Mouse (Mus musculus) hindbrain, embryonic 13.5 days (tissue): ENCODE results near the gene Abcc10. TPM values are rescaled to one million over a fixed set of nuclear protein-coding genes. Genes with fewer than 3 reads are reported as not detected.

Experiments used
- polyA plus RNA-seq: library from polyadenylated mRNA; unstranded; fragments of >200 nt; fragmentation: Nextera tagmentation; extraction: Ambion mirVana; gene quantifications from 2 replicates; pipeline ENCODE4 v1.2.1, GENCODE M21; 2015

The Abcc10 gene
- polyA plus RNA-seq, 1 experiment from 2014 or later = 8.9 TPM

Other genes with a start within 250 kb of the Abcc10 start
- 147 and 149 TPM in 2 replicates for gene Mrps18a, start 217.4 kb downstream of the Abcc10 start, polyA plus RNA-seq
- 31.6 and 33.8 TPM in 2 replicates for gene Rsph9, start 184.1 kb downstream of the Abcc10 start, polyA plus RNA-seq
- 27.5 and 28.4 TPM in 2 replicates for gene Mad2l1bp, start 174.8 kb downstream of the Abcc10 start, polyA plus RNA-seq
- gene Gtpbp2, start 167.3 kb downstream of the Abcc10 start, polyA plus RNA-seq = 44.9 and 47.2 TPM in 2 replicates
- 8.7 and 9.0 TPM in 2 replicates for gene Polh, start 125.7 kb downstream of the Abcc10 start, polyA plus RNA-seq
- gene Xpo5, start 125.6 kb downstream of the Abcc10 start, polyA plus RNA-seq = 38.2 and 38.9 TPM in 2 replicates
- gene Polr1c, start 80.3 kb downstream of the Abcc10 start, polyA plus RNA-seq = 82.7 and 85.7 TPM in 2 replicates
- gene Yipf3, start 80.3 kb downstream of the Abcc10 start, polyA plus RNA-seq = 87.5 and 90.8 TPM in 2 replicates
- gene Lrrc73, start 74.8 kb downstream of the Abcc10 start, polyA plus RNA-seq = 7.3 and 9.5 TPM in 2 replicates
- gene Tjap1, start 45.3 kb downstream of the Abcc10 start, polyA plus RNA-seq = 28.6 and 33.8 TPM in 2 replicates
- 9.5 and 11.1 TPM in 2 replicates for gene Dlk2, start 30.9 kb downstream of the Abcc10 start, polyA plus RNA-seq
- gene Zfp318, start 55.4 kb upstream of the Abcc10 start, polyA plus RNA-seq = 18.0 and 19.1 TPM in 2 replicates
- gene Crip3, start 100.6 kb upstream of the Abcc10 start, polyA plus RNA-seq = 2.4 and 3.1 TPM in 2 replicates
- gene Slc22a7, start 110.1 kb upstream of the Abcc10 start, polyA plus RNA-seq = not detected in 2 replicates
- 4.6 and 4.7 TPM in 2 replicates for gene Ttbk1, start 159.3 kb upstream of the Abcc10 start, polyA plus RNA-seq
- gene Dnph1, start 168.4 kb upstream of the Abcc10 start, polyA plus RNA-seq = 20.4 and 21.8 TPM in 2 replicates
- gene Cul9, start 218.0 kb upstream of the Abcc10 start, polyA plus RNA-seq = 17.1 and 21.6 TPM in 2 replicates
- gene Srf, start 227.8 kb upstream of the Abcc10 start, polyA plus RNA-seq = 4.6 and 4.8 TPM in 2 replicates